Mouse (Mus musculus) kidney, embryonic 16.5 days (tissue): ENCODE measurements around the gene Klhl5. TPM values are rescaled to one million over a fixed set of nuclear protein-coding genes. Genes with fewer than 3 reads are reported as not detected.

Experiments
- ATAC-seq: fragments of 200-750 bp; cut with Nextera tagmentation; 2 replicates; pipeline ENCODE4 v1.8.0; 2017; ENCODE audit warnings: moderate TSS enrichment; ENCODE audit not compliant: low FRiP score, low TSS enrichment
- H3K27ac ChIP-seq: fragments of 300-500 bp; sonication (generic); 2 replicates; pipeline ENCODE4 v1.5.1; 2014; ENCODE audit warnings: low read length
- H3K27me3 ChIP-seq: fragments of 300-500 bp; sonication (generic); 2 replicates; pipeline ENCODE4 v1.6.1; 2014; ENCODE audit warnings: low read length, control low read depth, mixed read lengths; ENCODE audit not compliant: insufficient read depth
- H3K36me3 ChIP-seq: fragments of 300-500 bp; sonication (generic); 2 replicates; pipeline ENCODE4 v1.6.1; 2014; ENCODE audit warnings: low read length, control low read depth, mixed read lengths; ENCODE audit not compliant: insufficient read depth
- H3K4me1 ChIP-seq: fragments of 300-500 bp; sonication (generic); 2 replicates; pipeline ENCODE4 v1.6.1; 2014; ENCODE audit warnings: low read length, control low read depth, mixed read lengths; ENCODE audit not compliant: insufficient read depth
- H3K4me2 ChIP-seq: fragments of 300-500 bp; sonication (generic); replicated peaks from 2 replicates; pipeline ENCODE4 v1.6.1; 2014; ENCODE audit warnings: low read depth, low read length
- H3K4me3 ChIP-seq: fragments of 300-500 bp; sonication (generic); 2 replicates; pipeline ENCODE4 v1.5.1; 2014; ENCODE audit warnings: mild to moderate bottlenecking, low read length
- H3K9ac ChIP-seq: fragments of 300-500 bp; sonication (generic); replicated peaks from 2 replicates; pipeline ENCODE4 v1.6.1; 2014; ENCODE audit warnings: low read length
- H3K9me3 ChIP-seq: fragments of 300-500 bp; sonication (generic); 2 replicates; pipeline ENCODE4 v1.6.1; 2016; ENCODE audit warnings: low read length, control low read depth
- WGBS: fragments of 180-500 bp; shearing (Covaris S2); extraction: QIAGEN DNeasy Blood & Tissue Kit; methylation state at CpG from one replicate; pipeline ENCODE4 v1.1.7; 2014; 5-methylcytosine and 5-hydroxymethylcytosine counted together
- polyA plus RNA-seq: library from polyadenylated mRNA; unstranded; fragments of >200 nt; fragmentation: Nextera tagmentation; extraction: Ambion mirVana; gene quantifications from 2 replicates; pipeline ENCODE4 v1.2.1, GENCODE M21; 2015

Klhl5 gene
- polyA plus RNA-seq, 1 experiment from 2014 or later = 15.8 TPM

DNA sequence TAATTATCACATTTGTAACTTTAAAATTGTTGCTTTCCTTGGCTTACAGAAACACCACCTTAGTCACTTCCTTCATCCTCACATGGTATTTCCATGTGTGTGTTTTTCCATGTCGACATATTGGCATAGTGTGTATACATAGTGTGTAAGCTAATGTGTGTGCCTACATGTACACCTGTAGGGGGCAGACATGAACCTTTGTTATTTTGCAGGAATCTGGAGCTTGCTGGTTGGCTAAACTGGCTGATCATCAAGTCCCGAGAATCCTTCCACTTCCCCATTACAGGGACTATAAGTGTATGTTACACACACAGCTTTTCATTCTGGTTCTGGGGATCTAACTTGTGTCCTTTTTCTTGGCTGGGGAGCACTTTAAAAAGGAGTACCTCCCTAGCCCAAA is 31.3 kb upstream of the Klhl5 start:
- ATAC-seq = no peak
- Histone ChIP-seq H3K4me1 (no peaks in the 10 kb centered on the region), H3K36me3 (no peaks in the 10 kb centered on the region), H3K9me3 (no peaks in the 10 kb centered on the region), H3K9ac (no peak overlapping the region), H3K27ac (no peak overlapping the region), H3K4me2 (no peak overlapping the region), H3K4me3 (no peak overlapping the region), H3K27me3 (no peaks in the 10 kb centered on the region)
- WGBS = 87% methylated on average over 2 of the region's 2 CpGs

DNA sequence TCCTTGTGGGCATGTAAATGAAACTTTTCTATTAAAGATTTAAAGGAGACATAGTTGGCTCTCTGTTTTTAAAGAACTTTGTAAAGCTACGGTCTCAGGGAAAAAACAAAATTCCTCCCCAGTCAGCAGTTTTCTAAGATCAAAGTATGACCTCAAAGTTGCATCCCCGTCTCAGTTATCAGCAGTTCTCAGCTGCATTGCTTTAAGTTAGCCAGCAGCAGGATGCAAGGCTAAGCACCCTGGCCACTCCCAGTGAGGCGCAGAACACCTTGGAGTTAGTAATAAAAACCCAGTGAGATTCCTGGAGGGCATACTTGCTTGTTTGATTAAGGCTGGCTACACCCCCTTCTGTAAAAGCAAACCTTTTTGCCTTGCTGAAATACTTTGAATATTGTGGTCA is 30.6 kb upstream of the Klhl5 start:
- WGBS = 13% methylated on average over 3 of the region's 3 CpGs

DNA sequence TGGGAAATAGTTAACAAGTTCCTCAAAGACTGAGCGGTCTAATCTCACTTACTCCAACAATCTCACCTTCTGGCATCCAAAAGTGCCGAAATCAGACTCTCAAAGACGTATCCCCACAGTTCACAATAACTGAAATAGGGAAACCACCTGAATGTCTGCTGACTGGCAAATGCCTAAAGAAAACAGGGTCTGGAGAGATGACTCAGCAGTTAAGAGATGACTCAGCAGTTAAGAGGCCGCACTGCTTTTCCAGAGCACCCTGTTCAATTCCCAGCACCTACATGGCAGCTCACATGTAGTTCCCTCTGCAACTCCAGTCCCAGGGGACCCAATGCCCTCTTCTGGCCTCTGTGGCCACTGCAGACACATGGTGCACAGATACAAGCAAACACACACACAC is 29.3 kb upstream of the Klhl5 start:
- Histone ChIP-seq H3K4me3 (no peak overlapping the region), H3K27ac (no peak overlapping the region), H3K36me3 (no peaks in the 10 kb centered on the region), H3K4me1 (no peaks in the 10 kb centered on the region), H3K27me3 (no peaks in the 10 kb centered on the region), H3K9ac (no peak overlapping the region), H3K9me3 (no peaks in the 10 kb centered on the region), H3K4me2 (no peak overlapping the region)
- ATAC-seq = no peak
- WGBS = 92% methylated on average over 4 of the region's 4 CpGs

More for the DNA sequence above, 30.6 kb upstream of the Klhl5 start:
- Histone ChIP-seq H3K9ac (no peak overlapping the region), H3K4me1 (no peaks in the 10 kb centered on the region), H3K27ac (no peak overlapping the region), H3K4me2 (no peak overlapping the region), H3K27me3 (no peaks in the 10 kb centered on the region), H3K4me3 (no peak overlapping the region), H3K36me3 (no peaks in the 10 kb centered on the region), H3K9me3 (no peaks in the 10 kb centered on the region)
- no peak for ATAC-seq

DNA sequence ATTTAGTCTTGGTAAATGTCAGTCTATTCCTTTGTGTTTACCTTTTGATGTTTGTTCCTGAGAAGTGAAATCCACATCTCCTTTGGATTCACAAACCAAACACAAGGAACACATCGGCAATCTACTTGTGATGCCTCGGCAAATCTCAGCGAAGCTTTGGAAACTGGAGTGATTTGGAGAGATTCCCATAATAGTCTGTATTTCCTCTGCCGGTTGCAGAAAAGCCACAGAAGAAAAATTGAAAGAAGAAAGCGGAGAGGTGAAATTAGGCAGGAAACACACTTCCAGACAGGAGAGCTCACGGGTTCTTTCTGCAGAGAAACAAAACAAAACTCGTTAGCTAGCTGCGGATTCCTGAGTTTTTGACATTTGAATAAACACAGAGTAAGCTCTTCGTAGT is 27.5 kb upstream of the Klhl5 start:
- no peaks in the 10 kb centered on the region for H3K27me3 ChIP-seq
- H3K4me2 ChIP-seq = peak overlapping the region; percentile 35; the same call in 1 of the 2 replicates
- 54% methylated on average over 9 of the region's 9 CpGs for WGBS
- ATAC-seq = no peak
- H3K36me3 ChIP-seq = no peaks in the 10 kb centered on the region
- H3K4me3 ChIP-seq = peak overlapping the region; percentile 30
- H3K9ac ChIP-seq = peak overlapping the region; percentile 23; the same call in 1 of the 2 replicates
- H3K27ac ChIP-seq = 0 out of 2 replicates have a peak overlapping the region, but pooled peaks have one; percentile 44
- H3K9me3 ChIP-seq = no peaks in the 10 kb centered on the region
- H3K4me1 ChIP-seq = no peaks in the 10 kb centered on the region

DNA sequence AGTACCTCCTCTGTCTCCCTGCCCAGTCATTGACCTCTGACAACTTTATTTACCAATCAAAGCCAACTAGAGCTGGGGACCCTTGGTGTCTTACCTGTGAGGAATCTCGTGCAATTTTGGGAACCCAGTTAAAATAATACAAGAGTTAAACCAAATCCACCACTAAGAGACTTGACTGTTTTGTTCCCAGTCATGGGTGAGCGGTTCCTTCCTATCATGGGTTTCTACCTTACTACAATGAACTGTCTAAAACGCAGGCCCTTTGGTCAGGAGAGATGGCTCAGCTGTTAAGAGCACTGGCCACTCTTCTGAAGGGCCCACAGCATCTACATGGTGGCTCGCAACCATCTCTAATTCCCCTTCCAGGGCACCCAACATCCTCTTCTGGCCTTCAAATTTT is 25.5 kb upstream of the Klhl5 start:
- Histone ChIP-seq H3K4me2 (no peak overlapping the region), H3K27ac (no peak overlapping the region), H3K36me3 (no peaks in the 10 kb centered on the region), H3K27me3 (no peaks in the 10 kb centered on the region), H3K4me3 (no peak overlapping the region), H3K9me3 (no peaks in the 10 kb centered on the region), H3K9ac (no peak overlapping the region), H3K4me1 (no peaks in the 10 kb centered on the region)
- no peak for ATAC-seq
- WGBS = 75% methylated on average over 4 of the region's 4 CpGs

DNA sequence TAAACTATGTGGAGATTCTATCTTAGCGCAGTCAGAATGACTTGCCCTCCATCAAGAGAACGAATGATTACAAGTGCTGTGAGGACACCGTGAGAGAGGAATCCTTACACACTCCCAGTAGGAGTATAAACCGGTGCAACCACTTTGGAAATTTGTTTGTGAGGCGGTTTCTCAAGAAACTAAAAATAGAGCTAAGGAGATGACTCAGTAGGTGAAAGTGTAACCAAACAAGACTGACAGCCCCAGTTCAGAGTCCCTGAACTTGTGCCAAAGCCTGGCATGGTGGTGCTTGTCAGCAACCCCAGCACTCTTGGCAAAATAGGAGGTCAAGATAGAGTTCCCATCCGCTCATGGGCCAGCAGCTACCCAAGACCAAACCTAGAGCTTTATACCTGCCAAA is 20.8 kb upstream of the Klhl5 start:
- no peak overlapping the region for H3K9ac ChIP-seq
- H3K27me3 ChIP-seq = no peaks in the 10 kb centered on the region
- no peak for ATAC-seq
- H3K27ac ChIP-seq = no peak overlapping the region
- H3K4me1 ChIP-seq = no peaks in the 10 kb centered on the region
- 73% methylated on average over 6 of the region's 6 CpGs for WGBS
- no peaks in the 10 kb centered on the region for H3K9me3 ChIP-seq
- H3K4me3 ChIP-seq = no peak overlapping the region
- no peaks in the 10 kb centered on the region for H3K36me3 ChIP-seq
- H3K4me2 ChIP-seq = no peak overlapping the region

GRCm38 (mm10) chr5:65089707-65090106 is 17.6 kb upstream of the Klhl5 start:
- ATAC-seq = no peak
- no peaks in the 10 kb centered on the region for H3K36me3 ChIP-seq
- no peaks in the 10 kb centered on the region for H3K4me1 ChIP-seq
- WGBS = 52% methylated on average over 3 of the region's 3 CpGs
- H3K4me3 ChIP-seq = no peak overlapping the region
- H3K9ac ChIP-seq = no peak overlapping the region
- H3K4me2 ChIP-seq = no peak overlapping the region
- no peak overlapping the region for H3K27ac ChIP-seq
- no peaks in the 10 kb centered on the region for H3K27me3 ChIP-seq
- H3K9me3 ChIP-seq = no peaks in the 10 kb centered on the region

DNA sequence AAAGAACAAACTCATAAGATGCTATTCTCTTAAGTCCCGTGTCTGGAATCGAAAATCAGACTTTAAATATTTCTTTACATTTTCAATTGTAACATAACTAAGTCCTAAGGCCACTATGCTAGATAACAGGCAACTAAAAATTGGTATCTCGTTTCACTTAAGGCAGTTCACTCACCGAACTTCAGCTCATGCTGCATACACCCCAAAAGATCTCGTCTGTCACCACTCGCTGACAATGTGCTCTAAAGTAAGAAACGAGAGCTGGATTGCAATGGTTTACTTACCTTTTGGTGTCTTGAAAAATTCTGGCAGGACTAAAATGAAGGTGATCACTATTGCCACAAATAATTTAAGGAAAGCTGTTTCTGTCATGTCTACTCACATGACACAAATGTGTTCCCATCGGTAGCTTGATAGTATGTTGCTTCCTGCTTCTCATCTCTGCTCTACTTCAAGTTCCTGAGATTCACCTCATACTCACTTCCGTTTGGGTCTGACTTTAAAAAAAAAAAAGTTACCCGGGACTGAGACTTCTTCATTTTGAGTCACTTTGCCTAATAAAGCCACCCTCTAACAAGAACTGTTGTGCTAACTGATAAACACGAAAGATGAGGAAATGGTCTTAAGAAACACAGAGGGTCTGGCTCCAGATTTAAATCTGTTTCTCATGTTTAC is 16.0 kb upstream of the Klhl5 start:
- no peak overlapping the region for H3K9ac ChIP-seq
- H3K4me2 ChIP-seq = no peak overlapping the region
- H3K4me3 ChIP-seq = no peak overlapping the region
- WGBS = 68% methylated on average over 11 of the region's 11 CpGs
- ATAC-seq = no peak
- H3K27me3 ChIP-seq = no peaks in the 10 kb centered on the region
- no peaks in the 10 kb centered on the region for H3K4me1 ChIP-seq
- H3K27ac ChIP-seq = no peak overlapping the region
- no peaks in the 10 kb centered on the region for H3K9me3 ChIP-seq
- H3K36me3 ChIP-seq = no peaks in the 10 kb centered on the region

- no peaks in the 10 kb centered on the region for H3K9me3 ChIP-seq
- no peak within 1 kb of the TSS for H3K9ac ChIP-seq
- 72% methylated on average over 5 of the region's 5 CpGs for WGBS
- ATAC-seq = no peak
- no peak within 1 kb of the TSS for H3K27ac ChIP-seq
- H3K27me3 ChIP-seq = no peaks in the 10 kb centered on the region
- no peaks in the 10 kb centered on the region for H3K4me1 ChIP-seq
- H3K4me3 ChIP-seq = no peak within 1 kb of the TSS
- no peaks in the 10 kb centered on the region for H3K36me3 ChIP-seq
- no peak within 1 kb of the TSS for H3K4me2 ChIP-seq
Measured at GRCm38 (mm10) chr5:65091921-65092320, 15.4 kb upstream of the Klhl5 start, which contains the start of gene Tmem156. Gene Tmem156, minus strand, starts transcription at chr5:65092132.

- H3K36me3 ChIP-seq = no peaks in the 10 kb centered on the region
- H3K4me1 ChIP-seq = no peaks in the 10 kb centered on the region
- H3K4me2 ChIP-seq = no peak overlapping the region
- H3K9me3 ChIP-seq = no peaks in the 10 kb centered on the region
- ATAC-seq = no peak
- no peaks in the 10 kb centered on the region for H3K27me3 ChIP-seq
- no peak overlapping the region for H3K4me3 ChIP-seq
- no peak overlapping the region for H3K27ac ChIP-seq
- no peak overlapping the region for H3K9ac ChIP-seq
Measured at GRCm38 (mm10) chr5:65093769-65094168, 13.6 kb upstream of the Klhl5 start.
